Mouse (Mus musculus) lung, postnatal 4 days (tissue): ENCODE measurements around the gene Srgap2.

Source experiments
- DNase-seq, 2 experiments: peaks; one replicate each; pipeline ENCODE4 v3.0.0; 2021

Gene Srgap2

DNA sequence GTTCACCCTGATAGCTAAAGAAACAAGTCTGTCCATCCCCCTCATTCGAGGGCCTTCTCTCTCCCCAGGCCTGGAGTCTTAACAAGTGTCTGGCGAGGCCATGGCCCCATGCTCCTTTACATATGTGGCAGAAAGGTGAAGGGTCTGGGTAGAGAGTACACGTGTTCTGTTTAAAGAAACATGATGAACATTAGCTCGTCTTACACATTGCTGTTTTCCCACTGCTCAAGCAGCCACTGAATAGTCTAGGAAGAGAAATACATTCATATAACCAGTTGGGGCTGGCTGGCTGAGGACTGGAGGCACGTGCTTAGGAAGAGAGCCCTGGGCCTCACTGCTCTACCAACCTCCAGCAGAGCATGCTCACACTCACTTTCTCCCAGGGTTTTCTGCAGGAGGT is 191.1 kb downstream of the Srgap2 start:
- no peak for DNase-seq

DNA sequence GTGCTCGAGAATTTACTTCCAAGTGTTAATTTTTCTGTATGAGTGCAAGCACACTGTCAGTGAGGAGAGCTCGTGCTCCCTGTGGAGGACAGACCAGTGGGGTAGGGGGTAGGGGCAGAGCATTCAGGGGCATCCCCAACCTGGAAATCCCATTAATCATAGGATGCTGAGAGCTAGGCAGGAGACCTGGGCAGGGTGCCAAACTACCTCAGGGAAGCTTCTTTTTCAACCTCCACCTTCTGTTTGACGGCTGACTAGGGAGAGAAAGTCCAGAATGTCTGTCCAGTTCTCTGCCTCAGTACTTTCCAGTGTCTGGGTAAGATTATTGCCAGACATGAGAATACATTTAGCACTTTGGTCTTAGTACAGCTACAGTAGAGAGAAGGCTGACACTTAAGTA is 191.5 kb downstream of the Srgap2 start:
- no peak for DNase-seq

DNA sequence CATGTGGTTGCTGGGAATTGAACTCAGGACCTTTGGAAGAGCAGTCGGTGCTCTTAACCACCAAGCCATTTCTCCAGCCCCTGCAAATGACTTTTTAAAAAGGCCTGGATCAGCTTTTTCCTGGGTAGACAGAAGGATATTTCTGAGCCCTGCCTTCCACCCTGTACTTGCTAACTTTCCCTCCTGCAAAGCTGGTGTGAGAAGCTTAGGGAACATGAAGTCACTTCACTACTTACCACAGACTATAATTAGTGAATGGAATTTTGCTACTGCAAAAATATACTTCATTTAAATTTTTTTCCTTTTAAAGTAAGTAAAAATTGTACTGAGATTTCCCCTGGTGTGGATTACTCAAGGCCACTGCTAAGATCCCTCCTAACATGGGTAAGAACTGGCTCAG is 196.0 kb downstream of the Srgap2 start:
- DNase-seq = no peak

DNA sequence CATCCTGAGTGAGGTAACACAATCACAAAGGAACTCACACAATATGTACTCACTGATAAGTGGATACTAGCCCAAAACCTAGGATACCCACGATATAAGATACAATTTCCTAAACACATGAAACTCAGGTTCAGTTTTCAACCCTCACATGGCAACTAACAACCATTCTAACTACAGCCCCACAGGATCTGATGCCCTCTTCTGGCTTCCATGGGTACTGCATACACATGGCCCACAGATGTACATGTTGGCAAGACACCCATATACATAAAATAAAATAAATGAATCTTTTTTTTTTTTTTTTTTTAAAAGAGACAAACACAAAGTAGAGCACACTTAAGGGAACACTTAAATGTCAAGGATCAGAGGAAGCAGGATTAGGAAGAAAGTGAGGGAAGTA is 198.1 kb downstream of the Srgap2 start:
- DNase-seq = peak in 1 of 2 experiments; percentile 18

DNA sequence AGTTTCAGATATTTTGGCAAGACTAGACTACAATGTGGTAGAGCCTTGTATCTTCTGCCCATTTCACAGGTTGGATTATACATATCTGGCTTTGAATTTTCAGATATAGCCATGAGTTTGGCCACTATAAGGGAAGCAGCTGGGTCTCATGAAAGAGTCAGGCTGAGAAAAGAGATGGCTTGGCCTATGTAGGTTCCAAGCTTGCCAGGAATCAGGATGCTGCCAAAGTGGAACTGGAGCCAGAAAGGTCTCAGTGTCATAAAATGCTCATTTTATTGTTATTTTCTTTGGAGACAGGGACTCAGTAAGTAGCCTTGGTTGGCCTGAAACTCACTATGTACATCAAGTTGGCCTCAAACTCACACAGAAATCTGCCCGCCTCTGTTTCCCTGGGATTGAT is 200.0 kb downstream of the Srgap2 start:
- no peak for DNase-seq

DNA sequence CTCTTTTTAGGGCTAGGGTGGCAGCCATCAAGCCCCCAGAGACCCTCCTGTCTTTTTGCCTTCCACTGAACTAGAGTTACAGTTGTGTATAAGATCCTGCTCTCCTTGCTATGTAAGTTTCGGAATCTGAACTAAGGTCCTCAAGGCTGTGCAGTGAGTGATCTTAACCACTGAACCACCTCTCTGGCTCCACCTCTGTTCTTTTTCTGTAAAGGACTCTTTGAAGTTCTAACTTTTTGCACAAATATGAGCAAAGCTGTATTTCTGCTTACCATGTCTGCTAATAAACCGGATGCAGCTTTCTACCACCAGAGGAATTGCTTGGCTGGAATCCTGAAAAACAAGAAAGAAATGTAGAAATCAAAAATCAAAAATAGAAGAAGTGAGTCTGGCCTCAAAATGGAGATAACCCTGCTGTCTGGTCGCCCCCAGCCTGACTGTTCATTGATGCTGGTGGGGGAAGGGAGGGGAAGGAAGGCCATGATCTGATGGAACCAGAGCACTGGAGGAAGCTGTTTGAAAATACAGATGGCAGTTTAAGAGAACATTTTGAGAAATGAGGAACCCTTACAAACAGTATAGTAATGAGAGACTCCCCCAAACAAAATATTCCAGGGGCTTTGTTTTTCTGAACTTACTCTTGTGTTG is 202.2 kb downstream of the Srgap2 start:
- DNase-seq = no peak

DNA sequence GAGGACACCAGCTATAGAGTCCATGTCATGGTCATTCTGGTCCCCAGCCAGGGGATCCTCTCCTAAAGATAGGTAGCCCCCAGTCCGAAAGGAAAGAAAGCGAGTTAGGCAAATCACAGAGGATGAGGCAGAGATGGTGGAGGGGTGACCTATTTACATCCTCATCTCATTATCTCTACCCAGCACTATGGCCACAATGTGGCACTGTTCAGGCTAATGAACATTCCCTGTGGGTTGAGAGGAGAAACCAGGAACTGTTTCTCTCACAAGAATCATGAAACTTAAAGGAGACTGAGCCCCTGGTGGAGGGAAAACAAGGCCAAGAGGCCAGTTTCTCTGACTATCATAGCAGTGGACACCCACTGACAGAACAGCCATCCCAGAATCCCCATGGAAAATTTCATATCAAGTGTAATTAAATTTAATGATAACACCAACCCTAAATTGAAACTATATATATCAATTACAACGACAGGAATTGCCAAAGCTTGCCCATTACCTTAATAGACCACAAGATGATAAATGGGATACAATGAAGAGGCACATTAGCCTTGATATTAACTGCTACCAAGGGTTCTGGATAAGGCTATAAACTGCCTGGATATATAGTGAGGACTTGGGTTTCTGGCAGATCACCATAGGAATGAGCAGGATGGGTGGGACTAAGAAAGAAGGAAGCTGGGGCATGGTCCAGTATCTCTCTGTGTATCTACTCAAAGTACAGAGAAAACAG is 207.4 kb downstream of the Srgap2 start:
- DNase-seq = no peak

DNA sequence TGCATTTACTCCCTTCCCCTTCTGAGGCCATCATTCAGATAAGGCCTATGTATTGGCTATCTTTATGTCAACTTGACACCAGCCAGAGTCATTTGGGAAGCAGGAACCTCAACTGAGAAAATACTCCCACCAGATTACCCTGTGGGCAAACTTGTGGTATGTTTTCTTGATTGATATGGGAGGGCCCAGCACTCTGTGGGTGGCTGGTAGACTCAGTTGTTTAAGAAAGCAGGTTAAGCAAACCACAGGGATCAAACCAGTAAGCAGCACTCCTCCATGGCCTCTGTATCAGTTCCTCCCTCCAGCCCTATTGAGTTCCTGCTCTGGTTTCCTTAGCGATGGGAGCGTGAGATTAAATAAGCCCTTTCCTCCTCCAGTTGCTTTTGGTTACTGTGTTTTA is 208.8 kb downstream of the Srgap2 start:
- no peak for DNase-seq

DNA sequence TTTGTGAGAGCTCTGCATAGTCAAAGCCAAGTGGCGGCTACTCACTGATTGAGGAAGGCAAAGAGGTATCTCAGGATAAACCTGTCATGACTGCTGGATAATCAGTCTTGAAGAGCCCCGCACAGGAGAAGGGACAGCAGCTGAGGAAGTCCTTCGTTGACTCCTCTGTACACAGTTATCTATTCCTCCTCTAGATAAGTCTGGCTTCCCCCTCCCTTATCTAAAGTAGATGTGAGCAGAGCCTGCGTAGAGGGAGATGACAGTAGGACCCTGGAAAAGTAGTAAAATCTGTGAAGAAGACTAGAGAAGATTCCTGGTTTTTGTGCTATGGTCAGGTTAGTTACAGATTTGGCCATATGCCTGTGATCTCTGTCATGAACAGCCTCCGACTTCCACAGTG is 209.5 kb downstream of the Srgap2 start:
- DNase-seq = no peak

DNA sequence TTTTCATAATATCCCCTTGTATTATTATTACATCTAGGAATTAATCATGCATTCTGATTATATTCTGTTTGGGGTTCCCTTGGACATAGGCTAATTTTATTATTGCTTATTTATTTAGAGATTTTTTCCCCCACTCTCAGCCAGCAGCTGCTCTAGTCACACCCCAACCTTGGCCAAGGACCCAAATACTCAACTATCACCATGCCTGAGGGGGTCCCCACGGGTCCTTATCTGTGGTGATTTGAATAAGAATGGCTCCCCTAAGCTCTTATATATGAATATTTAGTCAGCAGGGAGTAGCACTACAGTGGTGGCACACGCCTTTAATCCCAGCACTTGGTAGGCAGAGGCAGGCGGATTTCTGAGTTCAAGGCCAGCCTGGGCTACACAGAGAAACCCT is 215.9 kb downstream of the Srgap2 start:
- DNase-seq = no peak

DNA sequence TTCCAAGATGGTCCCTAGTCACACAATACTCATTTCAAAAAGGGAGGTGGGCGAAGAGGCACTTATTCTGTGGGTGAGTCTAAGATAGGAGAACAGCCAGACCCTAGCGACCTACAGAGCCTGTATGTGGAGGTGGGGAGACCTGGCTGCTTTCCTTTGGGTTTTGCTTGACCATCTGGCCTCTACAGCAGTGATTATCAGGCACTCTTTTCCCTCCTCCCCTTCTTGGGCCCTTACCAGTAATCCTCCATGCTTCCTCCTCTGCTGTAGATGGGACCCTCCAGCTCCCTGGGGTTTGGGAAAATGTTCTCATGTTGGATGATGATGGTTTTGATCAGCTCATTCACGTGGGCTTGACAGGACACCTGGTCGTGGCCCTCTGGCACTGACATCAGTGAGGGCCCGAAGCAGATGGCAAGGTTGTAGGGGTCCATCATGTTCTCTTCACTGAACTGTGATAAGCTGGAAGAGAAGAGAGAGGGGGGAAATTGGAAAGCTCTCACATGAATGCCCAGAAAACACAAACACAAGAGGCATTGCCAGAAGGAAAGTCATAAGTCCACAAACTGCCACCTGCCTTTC is 216.8 kb downstream of the Srgap2 start:
- DNase-seq = no peak

DNA sequence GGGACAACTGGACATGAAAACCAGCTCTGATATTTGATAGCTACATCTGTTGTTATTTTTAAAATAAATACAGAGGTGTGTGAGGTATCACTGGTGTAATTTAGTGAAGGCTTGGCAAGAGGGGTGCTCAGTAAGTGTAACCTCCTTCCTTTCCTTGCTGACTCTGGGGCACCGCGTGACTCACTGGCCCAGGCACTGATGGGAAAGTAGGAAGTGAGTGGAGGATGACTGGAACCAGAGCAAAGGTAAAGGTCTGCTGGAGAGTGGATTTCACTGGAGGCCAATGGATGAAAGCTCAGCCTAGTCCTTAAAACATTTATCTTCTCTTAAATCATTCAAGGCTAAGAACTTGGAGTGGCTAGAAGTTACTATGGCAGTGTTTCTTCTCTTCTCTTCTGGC is 226.4 kb downstream of the Srgap2 start:
- DNase-seq = no peak

DNA sequence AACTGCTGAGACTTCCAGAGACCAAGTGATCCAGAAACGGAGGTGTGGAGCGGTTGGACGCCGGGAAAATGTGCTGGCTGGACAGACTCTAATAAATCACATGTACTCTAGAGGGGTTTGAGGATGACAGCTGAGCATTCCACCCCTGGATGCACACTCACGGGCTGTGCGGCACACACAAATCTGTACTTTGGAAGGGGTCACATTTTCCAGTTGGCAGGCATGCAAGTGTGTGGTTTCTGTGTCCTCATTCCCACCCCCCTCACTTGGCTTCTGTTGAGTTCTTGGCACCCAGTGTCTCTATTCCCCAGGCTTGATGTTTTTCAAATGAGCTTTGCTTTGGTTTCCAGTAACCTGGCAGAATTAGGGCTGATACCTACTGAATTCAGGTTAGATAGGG is 227.4 kb downstream of the Srgap2 start:
- no peak for DNase-seq

DNA sequence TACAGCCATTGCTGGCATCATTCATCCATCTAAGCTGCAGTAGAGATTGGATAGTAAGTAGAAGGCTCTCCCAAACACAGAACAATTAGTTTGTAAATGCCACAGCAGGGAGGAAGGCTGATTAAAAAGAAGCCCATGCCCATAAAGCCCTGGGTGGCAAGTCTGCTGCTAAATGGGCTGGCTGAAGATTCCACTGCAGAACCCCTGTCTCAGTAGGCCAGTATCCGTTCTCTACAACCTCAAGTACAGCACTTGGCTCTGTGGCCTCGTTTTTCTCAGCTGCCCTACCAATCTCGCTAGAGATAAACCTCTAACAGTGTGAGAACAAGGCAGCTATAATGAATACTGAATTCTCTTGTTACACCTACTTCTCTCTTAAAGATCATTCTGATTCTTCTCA is 227.9 kb downstream of the Srgap2 start:
- no peak for DNase-seq

DNA sequence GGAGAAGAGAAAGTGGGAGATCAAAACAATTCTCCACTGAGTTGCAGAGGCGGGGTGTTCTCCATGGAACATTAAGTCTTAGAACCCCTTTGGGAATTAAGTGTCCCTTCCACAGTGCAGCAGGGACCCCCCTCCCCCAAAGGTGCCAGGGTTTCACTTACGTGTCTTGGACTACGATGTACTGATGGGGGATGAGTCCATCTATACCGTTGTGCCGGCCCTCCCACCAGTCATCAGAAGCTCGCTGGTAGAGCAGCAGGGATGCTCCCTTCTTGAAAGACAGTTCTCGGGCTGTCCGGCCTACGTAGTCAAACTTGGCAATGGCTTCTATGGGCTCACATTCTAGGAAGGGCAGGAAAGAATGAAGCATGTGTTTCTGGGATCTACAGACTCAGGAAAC is 229.0 kb downstream of the Srgap2 start:
- DNase-seq = no peak

DNA sequence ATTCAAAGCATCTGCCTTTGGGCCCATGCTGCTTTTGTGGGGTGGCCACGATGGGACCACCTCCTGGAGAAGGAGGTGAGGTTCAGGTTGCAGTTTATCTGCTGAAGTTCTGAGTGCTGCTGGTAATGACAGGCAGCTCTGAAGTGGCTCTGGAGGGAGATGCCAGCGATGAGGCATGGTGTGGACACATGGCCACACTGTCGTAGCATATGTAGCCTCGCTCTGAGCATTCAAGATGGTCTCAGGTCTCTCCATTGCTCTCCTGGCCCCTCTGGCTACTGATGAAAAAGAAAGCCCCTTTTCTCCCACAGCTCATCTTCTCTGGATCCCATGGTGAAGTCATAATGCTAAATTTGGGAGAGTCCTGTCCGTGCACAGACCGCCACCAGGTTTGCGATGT is 230.4 kb downstream of the Srgap2 start:
- DNase-seq = no peak

DNA sequence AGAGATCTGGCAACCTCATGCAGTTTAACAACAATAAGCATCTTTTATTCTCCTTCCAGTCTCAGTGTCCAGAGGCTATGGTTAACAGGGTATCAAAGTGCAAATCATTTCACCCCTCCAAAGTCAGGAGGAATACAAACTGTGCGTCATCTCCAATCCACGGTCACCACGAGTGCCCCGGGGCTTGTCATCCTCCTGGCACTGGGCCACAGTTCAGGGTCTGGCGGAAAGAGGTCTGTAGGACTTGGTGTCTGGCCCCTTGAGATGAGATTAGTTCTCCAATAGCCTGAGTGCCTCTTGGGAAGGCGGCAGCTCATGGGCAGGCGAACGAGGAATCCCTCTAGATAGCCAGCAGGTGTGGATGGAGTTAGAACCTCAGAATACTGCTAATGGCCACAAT is 232.0 kb downstream of the Srgap2 start:
- DNase-seq = no peak

DNA sequence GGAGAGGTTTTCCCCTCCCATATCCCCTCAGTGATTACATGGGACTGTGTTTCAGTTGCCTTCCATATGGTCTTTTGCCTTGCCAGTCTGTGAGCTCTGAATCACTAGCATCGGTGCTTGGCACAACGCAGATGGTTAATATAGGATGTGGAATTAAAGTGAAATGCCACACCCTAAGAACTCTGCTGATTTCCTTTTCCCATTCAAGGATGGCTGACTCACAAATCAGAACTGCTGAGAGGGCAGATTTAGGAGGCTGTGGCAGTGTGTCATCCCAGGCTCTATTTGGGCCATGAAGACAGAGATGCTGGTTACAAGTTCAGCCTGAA is 233.3 kb downstream of the Srgap2 start:
- DNase-seq = no peak

DNA sequence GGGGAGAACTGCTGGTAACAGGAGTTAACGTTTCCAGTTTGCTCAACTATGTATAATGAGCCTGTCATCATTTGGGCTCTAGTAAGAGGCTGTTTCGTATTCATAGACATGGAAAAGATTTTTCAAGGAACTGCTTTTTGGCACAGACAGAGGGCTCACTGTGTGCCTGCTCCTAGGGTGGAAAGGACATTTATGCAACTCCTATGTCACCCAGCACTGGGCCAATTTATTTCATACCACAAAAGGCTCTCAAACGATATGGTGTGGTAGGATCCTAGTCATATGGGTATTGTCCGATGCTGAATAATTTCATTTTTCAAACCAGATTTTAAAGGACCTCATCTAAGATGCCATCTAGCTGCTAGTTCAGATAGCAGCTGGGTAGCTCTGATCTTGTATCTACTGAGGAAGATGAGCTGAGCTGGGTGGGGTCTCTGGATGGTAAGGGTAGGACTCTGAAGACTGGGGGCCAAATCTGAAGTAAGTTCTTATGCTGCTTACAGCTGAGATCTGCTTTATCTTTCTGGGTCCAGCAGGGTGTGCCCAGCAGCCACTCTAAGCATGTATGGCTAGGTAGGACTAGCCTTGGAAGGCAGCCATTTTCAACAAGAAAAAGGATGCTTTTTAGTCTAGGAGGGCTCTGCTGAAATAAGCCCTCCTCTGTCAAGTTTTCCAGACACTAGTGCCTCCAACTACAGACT is 233.8 kb downstream of the Srgap2 start:
- DNase-seq = no peak

DNA sequence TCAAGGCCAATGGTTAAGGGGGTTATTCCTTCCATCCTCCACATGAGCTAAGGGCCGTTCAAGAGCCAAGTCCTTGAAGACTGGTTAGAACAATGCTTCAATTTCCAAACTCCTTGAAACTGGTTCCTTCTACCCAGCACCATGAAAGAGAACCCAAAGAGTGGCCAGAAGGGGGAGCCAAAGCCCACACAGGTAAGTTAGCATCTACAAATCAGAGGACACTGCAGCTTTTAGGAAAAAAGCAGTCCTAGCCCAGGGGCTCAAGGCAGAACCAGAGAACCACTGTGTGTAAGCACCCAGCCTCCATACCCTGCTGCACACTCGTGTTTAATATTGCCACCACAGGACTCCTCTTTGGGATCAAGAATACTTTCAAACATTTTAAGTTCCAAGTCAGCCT is 236.5 kb downstream of the Srgap2 start:
- peak; percentile 45 to 73 for DNase-seq

DNA sequence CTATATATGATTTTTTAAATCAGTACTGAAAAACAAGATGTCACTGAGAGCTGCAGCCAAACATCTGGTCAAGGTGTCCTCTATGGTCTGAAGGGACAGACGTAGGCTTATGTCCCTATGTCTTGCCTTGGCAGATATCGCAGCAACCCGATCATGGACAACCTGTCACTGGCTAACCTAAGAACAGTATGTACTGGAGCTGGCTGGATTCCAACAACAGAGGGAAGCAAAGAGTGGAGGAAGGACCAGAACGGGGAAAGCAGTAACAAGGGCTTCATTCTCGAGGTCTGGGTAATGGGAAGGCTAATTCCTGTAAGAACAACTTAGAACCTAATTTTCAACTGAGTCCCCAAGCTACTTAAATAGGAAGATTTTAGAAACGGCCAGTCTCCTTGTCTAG is 238.2 kb downstream of the Srgap2 start:
- DNase-seq = no peak

DNA sequence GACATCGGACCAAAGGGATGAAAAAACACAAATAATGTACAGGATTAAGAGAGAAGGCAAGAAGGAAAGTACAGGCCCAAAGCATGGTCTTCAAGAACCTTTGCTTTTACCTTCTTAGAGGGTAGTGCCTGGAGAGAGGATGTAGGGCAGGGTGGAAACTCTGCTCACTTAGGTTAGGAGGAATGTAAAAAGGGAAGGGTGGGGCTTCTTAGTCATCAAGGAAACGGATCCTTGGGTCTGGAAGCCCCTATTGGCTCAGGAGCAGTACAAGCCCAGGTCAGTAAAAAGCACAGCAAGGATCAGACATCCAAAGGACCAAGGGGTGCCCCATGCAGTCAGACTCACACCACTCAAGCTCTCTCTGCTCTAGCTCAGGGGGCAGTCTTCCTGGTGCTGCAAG is 239.9 kb downstream of the Srgap2 start:
- no peak for DNase-seq

DNA sequence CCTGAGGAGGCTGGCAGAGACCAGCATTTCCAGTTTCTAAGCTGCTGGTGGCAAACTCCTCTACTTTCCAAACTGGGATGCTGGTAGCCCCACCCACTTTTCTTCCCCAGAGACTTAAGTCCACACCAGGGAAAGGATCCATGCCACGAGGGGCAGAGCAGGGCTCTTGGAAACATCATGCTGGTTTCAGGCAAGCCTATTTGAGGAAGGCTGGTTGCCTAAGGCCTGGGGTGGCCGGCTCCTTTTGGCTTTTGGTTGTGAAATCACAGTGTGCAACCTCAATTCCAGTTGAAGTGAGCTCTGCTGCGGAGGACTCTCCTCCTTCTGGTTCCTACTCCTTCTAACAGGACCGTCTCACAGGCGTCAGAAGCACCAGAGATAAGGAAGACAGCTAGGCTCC is 240.3 kb downstream of the Srgap2 start:
- DNase-seq = peak in 1 of 2 experiments; percentile 37

DNA sequence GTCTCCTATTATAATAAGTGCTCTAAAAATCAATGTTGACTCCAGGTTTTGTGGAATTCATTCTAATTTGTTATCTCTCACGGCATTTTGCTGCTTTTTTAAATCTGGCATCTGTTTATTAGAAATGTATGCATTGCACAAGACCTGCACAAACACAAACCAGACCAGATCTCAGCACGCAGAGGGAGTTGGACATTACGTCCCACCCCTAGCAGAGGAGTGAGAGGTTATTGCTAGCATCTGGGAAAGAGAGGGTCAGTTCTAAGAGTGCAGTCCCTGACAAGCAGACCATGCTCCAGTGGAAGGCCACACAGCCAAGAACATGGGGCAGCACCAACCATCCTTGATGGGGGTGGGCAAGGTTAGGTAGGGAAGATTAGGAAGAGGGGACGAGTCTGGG is 242.5 kb downstream of the Srgap2 start:
- no peak for DNase-seq
